Mouse (Mus musculus): Measurements from ENCODE around the gene Gm20873. TPM values are rescaled to one million over a fixed set of nuclear protein-coding genes. Genes with fewer than 3 reads are reported as not detected.

Gene Gm20873
- not detected in 2 replicates for polyA plus RNA-seq (2012; rRNA removed; ENCODE audit: low replicate concordance)

GRCm38 (mm10) chrY:6266798-6267197 lies at the start of gene Gm20873:
Gene Gm20873, plus strand, starts transcription at chrY:6267098.

GRCm38 (mm10) chrY:6237895-6238294 lies 29.0 kb upstream of the Gm20873 start, which contains the start of gene Gm21746:
Gene Gm21746, minus strand, starts transcription at chrY:6237995.

Other genes starting within 250 kb of the Gm20873 start
- not detected in 2 replicates for gene Gm21746, start 29.1 kb upstream of the Gm20873 start, polyA plus RNA-seq (2012; rRNA removed; ENCODE audit: low replicate concordance)

Data from subcutaneous adipose tissue, adult 2 months (tissue).